Mouse (Mus musculus) right cerebral cortex, postnatal 14 days (tissue): ENCODE data around the gene Lancl2.

Source experiments
- DNase-seq: peaks from one replicate; pipeline ENCODE4 v3.0.0; 2022

The Lancl2 gene

GRCm38 (mm10) chr6:57702376-57702742 is at the start of gene Lancl2:
TSS of gene Lancl2 (plus strand) at chr6:57702540.
- DNase-seq = peak; percentile 44

GRCm38 (mm10) chr6:57661295-57661694 is 41.0 kb upstream of the Lancl2 start:
- no peak for DNase-seq

GRCm38 (mm10) chr6:57684156-57684555 is 18.2 kb upstream of the Lancl2 start:
- DNase-seq = no peak

GRCm38 (mm10) chr6:57691467-57692261 is 10.7 kb upstream of the Lancl2 start, which contains the start of gene Pyurf:
TSS of gene Pyurf (minus strand) at chr6:57692078.
- peak; percentile 82 for DNase-seq

GRCm38 (mm10) chr6:57693116-57693515 is 9.2 kb upstream of the Lancl2 start:
- no peak for DNase-seq

GRCm38 (mm10) chr6:57701686-57702085 is 654 bp upstream of the Lancl2 start:
- no peak for DNase-seq

GRCm38 (mm10) chr6:57702743-57703499 is 581 bp downstream of the Lancl2 start:
- peak; percentile 94 for DNase-seq

- DNase-seq = no peak
Measured at GRCm38 (mm10) chr6:57703703-57704102, 1.4 kb downstream of the Lancl2 start.

- no peak for DNase-seq
Measured at GRCm38 (mm10) chr6:57706721-57707120, 4.4 kb downstream of the Lancl2 start.

- DNase-seq = no peak
Measured at GRCm38 (mm10) chr6:57711726-57712125, 9.4 kb downstream of the Lancl2 start.

- DNase-seq = no peak
Measured at GRCm38 (mm10) chr6:57721347-57721746, 19.0 kb downstream of the Lancl2 start.

GRCm38 (mm10) chr6:57742749-57743148 is 40.4 kb downstream of the Lancl2 start:
- DNase-seq = no peak

GRCm38 (mm10) chr6:57743333-57743732 is 41.0 kb downstream of the Lancl2 start:
- no peak for DNase-seq

- DNase-seq = no peak
Measured at GRCm38 (mm10) chr6:57744123-57744522, 41.8 kb downstream of the Lancl2 start.

- DNase-seq = no peak
Measured at GRCm38 (mm10) chr6:57744974-57745747, 42.8 kb downstream of the Lancl2 start.

- no peak for DNase-seq
Measured at GRCm38 (mm10) chr6:57745748-57746129, 43.4 kb downstream of the Lancl2 start.

GRCm38 (mm10) chr6:57753962-57754759 is 51.8 kb downstream of the Lancl2 start:
- DNase-seq = no peak

GRCm38 (mm10) chr6:57763054-57763453 is 60.7 kb downstream of the Lancl2 start:
- no peak for DNase-seq

GRCm38 (mm10) chr6:57765095-57765878 is 62.9 kb downstream of the Lancl2 start:
- DNase-seq = peak; percentile 9

GRCm38 (mm10) chr6:57766287-57766686 is 63.9 kb downstream of the Lancl2 start:
- DNase-seq = no peak

GRCm38 (mm10) chr6:57767112-57767868 is 65.0 kb downstream of the Lancl2 start:
- DNase-seq = no peak
